Mouse (Mus musculus): ENCODE data around the gene Fam133b.

- TF ChIP-seq CTCF (IDR thresholded peaks at IDR 0.05; ENCODE audit: borderline replicate concordance, insufficient read depth, low read length) (no peak), POLR2A (IDR thresholded peaks at IDR 0.05; ENCODE audit: low read depth, low read length) (no peak)
Observed at GRCm38 (mm10) chr5:3546226-3546625, 2.6 kb downstream of the Fam133b start.
